Mouse (Mus musculus) c-Kit-positive CD71-positive TER-119-negative erythroid progenitor cells, embryonic 14.5 days (primary cell): ENCODE measurements around the gene Fmo1.

ENCODE experiments used
- DNase-seq: peaks from one replicate; pipeline ENCODE4 v3.0.0-alpha.2; 2013; ENCODE audit warnings: low read depth

The Fmo1 gene

DNA sequence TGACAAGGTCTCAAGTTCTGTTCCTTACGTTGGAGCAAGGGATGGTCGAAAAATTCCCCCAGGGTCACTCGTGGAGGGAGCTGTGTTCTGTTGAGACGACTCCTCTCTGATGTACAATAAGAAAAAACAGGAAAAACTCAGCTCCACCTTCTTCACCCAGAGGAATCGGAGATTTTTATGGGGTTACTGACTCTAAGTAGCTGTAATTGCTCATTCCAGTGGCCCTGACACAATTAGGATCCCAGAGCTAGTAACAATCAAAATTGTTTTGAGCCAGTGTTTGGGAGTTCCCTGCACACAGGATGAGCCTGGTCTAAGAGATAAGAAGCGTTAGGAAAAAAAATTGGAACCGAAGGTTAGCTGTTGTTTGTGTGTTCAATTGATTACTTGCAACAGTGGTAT is at the start of gene Fmo1:
Fmo1 (minus strand) TSS at position 331 of the 402 bp plus-strand sequence.
- DNase-seq: no peak

DNA sequence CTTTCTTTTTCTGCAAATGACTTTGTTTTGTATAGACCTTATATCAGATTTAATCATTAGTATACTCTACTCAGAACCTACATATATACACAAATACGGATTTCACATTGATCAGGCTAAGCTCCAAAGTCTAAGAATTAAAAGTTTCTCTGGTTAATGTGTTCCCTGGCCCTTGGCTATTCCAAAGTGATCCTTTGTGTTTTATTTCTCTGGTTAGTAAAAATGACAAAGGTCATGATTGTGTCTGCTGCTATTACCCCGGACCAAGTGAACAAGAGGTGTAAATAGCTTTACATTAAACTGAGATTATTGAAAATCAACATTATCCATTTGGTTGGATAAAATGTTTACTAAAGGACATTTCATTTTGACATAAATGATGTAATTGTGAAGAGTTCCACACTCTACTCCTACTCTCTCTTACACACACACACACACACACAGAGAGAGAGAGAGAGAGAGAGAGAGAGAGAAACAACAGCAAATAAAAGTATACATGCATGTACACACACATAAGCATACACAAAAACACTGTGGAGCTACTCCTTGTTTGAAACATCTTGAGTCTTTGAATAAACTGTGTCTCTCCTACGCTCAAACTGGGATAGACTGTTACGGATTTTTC is 48.6 kb upstream of the Fmo1 start:
- DNase-seq: no peak

DNA sequence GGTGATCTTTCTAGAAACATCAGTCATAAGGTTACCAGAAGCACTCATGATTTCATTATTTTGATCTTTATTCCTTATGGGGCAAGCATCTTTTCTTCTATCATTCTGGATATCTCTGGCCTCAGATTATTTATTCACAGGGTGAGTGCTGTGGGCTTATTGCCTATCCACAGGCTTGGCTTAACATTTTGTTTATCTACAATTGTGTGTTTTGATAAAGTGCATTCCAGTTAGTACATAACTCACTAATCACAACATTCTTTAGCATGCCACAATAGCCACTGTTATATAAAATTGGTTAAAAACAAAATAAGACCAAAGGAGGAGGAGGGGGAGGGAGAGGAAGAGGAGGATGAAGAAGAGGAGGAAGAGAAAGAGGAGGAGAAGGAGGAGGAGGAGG is 45.7 kb upstream of the Fmo1 start:
- no peak for DNase-seq

DNA sequence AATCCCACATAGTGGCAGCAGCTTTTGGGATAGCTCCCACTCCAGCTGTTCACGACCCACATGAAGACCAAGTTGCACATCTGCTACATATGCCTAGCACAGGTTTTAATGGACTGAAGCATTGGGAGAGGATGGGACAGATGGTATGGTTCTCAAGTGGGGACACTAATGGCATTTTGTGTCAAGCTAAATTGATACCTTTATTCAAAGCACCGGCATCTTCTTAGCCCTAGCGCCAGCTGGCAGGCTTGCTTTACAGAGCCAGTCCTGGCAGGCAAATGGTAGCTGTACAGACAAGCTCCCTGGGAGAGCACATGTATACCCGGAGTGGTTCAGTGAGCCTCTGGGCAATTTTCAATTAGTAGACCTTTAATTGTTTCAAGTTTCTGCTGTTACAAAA is 35.5 kb upstream of the Fmo1 start:
- no peak for DNase-seq

DNA sequence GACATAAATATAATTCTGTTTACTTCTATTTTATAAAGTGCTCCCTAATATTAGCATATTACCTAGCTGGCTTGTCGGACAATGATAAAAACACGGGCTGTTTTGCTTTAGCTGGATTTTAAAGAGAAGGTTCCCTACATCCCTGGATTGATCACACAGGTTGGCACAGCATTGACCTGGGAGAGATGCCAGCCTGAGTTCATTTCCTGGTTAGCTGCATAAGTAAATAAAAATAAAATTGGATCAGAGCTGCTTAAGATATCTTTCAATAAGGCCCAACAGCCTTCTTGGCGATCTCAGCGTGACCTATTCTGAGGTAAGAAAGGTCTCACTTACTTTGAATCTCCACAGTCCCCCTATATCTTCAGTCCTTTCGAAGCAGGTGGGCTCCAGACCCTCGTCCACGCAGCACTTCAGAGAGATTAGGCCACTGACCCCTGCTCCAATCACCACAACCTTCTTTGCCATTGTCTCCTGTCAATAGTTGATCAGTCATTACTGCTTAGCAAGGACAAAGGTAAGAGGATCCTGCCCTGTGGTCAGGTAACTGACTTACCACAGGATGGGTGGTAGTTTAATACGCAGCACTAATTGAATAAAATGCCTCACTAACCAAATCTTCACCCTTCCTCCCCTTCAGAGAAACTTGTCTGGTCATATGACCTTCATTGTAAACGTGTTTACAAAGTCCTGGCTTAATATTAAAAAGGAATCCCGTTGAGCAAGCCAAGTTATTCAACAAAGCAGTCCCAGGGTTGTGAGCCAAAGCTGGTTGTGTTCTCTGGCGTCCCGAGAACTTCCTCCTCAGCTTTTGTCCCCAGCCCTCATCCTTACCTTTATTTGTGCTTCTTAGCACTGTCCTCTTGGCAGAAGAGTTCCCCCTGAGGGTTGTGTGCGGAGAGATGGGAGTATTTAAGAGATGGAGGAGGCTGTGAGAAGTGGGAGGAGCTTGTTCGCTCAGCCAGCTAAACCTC is 31.7 kb upstream of the Fmo1 start, which contains the start of gene Fmo2:
Fmo2 (minus strand) TSS at position 889 of the 974 bp plus-strand sequence.
- no peak for DNase-seq

DNA sequence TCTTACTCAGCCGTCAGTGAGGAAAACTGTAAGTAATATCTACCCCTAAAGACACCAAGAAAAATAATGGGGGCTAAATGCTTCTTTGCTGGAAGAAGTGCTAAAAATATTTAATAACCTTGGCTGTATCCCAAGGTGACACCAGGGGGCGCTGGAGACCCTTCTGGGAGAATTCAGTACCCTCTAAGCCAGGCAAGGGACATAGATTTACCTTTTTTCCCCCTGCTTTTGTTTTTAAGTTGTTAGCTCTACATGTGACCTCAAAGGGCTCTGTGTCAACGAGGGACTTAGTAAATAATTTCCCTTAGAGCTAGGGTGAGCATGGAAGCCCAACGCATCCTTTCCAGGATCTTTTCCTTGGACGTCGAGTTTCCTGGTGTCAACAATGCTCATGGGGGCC is 29.5 kb upstream of the Fmo1 start:
- peak; percentile 34 for DNase-seq

DNA sequence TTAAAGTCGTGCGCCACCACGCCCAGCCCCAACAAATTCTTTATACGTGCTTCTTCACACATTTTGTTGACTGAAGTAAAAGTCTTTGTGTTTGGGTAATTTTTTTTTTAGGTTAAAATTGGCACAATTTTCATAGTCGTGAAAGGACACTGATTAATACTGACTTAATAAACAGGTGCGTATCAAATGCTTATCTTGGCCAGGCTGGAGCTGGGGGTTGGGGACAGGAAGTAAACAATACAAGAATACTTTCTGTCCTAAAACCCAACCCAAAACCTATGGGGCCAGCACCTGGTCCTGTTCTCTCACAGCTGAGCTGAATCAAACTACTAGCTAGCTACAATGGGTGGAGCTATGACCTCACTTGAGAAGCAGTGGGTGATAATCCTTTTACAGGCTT is 26.6 kb upstream of the Fmo1 start:
- DNase-seq: no peak

DNA sequence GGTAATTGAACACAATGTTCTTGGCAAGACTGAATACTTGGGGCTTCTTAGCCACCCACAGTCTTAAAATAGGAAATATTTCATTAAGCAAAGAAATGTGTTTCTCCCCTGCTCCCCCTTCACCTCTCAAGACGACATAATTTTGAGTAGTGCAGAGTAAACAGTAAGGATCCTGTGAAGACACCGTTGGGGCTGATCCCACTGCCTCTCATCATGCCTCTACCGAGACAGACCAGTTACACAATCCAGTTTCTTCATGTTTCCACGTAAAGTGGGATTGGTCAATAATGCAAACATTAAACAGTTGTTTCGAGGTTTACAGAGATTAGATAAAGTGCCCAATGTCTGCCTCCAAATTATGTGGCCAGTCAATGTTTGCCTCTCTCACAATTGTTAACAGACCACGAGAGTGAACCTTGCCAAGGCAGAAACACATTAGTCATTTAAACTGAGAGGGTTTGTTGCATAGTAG is 25.6 kb upstream of the Fmo1 start:
- no peak for DNase-seq

DNA sequence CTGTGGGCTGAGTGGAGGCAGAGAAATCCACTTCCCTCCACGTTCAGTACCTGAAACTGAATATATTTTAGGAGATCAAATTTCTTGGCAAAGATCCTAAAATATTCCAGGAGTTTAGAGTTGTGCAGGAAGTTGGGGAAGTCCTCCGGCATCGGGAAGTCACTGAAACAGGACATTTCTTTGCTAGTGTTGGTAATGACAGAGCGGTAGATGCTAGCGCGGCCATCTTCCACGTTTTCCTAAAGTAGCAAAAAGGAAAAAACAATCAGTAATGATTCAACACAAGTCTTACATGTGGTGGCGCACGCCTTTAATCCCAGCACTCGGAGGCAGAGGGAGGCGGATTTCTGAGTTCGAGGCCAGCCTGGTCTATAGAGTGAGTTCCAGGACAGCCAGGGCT is 22.2 kb upstream of the Fmo1 start:
- no peak for DNase-seq

DNA sequence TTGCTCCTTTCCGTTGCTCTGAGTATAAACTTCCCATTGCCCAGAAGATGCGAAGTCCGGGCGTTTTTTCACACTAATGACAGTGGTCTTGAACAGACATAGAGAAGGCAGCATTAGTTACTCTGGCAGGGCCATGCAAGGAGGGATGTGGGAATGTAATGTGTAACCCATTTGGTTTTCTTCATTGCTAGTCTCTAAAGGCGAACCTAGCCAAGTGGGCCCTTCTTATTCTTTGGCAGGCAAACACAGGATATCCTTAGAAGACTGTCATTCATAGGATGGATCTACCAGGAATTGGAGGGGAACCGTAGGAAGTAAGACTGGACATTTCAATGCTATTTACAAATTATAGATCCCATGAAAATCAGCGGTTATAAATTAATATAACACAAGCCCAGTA is 21.2 kb upstream of the Fmo1 start:
- DNase-seq: no peak

DNA sequence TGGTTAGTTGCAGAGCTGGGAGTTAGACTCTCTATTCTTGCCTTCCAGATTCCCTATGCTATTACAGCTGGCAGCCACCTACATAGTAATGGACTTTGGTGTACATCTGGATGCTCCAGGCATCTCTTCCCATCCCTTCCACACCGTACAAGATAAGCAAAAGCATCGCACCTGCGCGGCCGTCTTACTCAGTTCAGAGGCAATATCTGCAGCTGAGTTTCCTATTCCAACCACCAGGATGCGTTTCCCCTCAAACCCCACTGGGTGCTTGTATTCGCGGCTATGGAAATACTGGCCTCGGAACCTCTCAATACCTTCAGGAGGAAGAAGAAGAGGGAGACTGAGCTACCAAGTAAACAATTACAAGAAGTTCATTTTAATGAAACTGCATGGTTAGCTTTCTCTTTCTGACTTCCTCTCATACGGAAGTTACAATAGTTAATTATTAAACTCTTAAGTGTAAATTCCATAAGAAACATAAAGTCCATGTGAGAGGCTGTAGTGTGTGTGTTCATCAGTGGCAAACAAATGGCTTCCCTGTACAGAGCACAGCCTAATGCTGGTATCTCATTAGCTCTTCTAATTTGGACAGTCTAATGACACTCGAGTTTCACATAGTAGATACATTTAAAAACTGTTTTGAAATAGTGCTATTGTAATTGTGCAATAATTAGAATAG is 19.9 kb upstream of the Fmo1 start:
- no peak for DNase-seq

DNA sequence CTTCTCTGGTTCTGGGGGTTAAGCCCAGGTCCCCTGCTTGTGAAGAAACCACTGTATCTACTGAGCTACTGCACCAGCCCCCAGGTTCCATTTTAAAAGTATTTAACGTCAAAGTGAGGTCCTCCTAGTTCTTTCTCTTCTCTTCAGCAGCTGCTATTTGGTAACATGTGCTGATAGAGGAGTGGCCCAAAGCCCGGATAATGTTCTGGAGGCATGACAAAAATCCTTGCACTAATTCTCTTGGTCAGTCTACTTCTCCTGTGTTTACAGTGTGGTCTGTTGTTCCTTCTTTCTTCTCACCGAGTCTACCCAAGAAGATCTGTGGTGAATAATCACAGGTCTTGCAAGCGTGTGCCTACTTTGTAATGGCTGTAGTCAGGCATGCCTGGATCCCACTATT is 16.3 kb upstream of the Fmo1 start:
- no peak for DNase-seq

DNA sequence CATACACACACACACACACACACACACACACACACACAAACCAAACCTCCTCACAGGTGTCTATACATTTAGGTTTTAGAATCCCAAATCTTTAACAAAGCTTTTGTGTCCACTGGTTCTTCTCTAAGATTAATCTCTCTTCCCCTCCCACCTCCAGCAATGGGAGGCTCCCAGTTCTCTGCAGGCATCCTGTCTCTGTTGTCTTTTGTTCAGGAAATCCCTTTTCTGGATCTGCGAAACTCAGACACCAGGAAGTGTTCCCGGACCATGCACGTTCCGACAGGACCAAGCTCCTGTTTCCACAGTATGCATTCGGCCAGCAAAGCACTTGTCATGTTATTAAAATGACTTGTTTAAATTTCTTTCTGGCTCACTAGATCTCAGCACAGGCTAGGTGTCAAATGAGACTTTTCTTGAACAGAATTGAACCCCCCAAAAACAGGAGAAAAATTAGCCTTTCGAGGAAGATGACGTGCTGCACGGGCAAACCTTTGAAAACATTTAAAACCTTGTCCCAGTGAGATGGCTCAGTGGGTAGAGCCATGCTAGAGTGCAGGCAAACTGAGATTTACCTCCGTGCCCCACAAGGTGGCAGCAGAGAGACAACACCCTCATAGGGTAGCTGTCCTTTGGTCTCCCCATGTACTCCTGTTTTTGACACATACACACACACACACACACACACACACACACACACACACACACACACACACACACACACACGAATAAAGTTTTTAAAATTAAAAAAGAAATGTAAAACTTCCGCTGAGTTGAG is 13.4 kb upstream of the Fmo1 start:
- no peak for DNase-seq

DNA sequence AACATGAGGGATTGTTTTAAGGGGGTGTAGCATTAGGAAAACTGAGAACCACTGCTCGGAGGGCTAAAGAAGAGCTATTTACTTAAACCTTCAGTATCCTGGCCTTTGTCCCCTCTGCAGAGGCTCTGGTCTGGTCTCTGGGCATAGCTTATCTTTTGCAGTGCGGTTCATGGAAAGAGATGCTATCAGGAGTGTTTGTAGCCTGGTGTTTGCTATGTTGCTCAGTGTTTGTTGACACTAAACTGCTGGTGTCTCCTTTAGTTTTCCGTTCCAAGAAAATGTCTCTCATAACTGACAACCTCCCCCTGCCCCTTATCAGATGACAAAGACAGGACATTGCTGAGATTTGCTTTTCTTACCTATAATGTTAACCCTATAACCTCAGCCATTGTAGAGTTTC is 8.7 kb upstream of the Fmo1 start:
- DNase-seq: no peak

DNA sequence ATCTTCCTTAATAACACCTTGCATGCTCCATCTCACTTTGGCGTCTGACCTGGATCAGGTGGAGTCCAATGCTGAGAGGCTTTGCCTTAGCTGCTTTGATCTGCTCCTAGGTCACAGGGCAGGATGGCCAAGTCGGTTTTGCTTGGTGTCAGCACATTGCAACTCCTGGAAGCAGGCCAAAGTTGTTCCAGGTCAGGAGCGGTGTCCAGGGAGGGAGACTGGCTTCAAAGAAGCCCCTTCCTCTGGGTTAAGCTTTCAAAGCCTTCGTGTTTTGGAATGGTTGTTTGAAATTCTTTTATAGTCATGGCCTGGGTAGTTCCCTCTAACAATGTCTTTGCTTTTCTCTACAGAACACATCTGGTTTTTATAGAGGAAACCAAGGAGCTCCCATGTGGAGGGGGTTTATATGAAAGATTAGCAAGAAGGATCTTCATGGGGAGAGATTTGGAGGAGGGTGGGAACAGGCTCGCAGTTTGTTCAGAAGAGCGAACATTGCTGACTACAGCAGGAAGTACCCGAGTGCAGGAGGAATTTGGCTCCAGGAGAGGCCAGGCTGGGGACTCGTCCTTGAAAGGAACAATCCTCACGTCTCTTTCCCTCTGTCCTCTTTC is 5.4 kb upstream of the Fmo1 start:
- no peak for DNase-seq

DNA sequence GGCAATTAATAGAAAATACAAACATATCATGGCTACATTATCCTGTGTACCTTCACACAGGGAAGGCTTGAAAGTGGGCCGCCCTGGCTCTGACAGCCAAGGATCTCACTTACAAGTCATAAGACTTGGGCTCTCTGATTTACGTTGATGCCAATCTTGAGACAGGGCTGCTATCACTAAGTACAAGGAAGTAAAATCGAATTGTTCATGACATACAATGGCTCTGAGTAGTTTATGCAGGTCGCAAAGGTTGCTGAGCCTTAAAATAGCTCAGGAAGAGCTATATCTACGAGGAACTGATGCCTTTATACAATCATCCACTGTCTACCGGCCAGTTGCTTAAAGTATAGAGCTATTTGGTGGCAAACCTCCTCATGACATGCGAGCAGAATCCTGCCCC is 4.6 kb upstream of the Fmo1 start:
- DNase-seq: no peak

DNA sequence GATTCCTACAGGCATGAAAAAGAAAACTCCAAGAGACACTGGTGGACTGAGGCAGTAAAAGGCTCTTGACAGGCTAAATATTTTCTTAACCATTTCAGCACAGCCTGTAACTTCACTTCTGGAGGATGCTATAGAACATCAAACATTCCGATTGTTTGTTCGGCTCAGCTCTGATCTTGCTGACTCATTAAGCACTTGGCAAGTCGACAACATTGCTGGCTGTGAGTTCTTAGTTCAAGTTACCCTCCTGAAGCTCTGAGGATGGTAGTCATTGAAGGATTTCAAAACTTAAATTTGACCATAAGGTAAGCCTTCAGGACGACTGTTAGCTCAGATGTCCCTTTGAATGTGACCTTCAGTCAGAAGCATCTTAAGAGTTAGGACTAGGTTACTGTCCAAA is 986 bp upstream of the Fmo1 start:
- no peak for DNase-seq

DNA sequence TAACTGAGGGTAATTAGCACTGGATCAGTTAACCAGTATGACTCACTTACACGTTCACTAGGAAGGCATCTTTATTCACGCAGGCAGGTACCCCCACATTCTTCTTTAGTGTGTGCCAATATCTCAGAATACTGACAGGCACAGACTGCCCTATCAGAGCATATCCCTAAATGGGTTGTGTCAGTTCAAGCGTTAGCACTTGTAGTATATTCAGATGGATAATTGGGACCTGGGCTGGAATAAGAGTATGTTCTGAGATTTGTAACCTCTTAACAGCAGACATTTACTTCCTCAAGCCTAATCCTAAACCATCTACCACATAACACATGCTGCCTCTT is 948 bp downstream of the Fmo1 start:
- DNase-seq: no peak

DNA sequence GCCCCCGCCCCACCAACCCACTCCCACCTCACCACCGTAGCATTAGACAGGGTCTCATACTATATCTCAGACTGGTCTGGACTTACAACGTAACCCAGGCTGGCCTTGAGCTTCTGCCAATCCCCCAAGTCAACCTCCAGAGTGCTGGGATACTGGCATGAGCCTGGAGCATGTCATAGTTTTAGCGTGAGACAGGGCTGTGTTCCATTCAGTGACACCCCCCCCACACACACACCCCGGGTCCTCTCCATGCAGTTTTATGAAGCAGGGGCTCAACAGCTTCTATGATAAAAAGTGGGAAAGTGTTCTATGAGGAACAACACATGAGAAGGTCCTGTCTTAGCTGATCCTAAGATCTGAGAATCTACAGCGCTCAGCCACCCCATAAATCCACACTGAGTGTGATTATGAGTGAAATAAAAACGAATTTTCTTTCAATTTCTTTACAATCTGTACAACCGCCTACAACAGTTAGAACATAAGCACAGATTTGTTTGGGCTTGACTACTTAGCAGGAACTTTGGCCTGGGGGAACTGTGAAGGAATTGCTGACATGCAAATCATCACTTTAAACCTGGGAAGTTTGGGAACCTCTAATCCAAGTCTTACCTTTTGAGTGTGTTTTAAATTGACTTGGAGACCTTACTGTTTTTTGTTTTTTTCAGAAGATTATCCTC is 1.5 kb downstream of the Fmo1 start:
- DNase-seq: no peak

DNA sequence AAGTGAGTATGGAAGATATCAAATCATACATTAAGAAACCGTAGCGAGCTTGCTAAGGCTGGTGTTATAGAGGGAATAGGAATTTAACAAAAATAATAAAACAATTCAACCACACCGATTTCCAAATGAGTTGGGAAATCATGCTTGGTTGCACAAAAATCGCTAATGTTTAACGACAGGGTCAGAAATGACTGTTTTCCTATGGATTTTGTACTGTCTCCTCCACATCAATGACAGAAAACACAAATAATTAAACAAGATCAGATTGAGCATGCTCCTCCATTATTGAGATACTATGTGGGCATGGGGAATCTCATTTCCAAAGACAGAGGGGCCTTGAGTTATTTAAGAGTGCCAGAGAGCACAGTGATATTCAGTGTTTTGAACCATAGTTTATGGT is 2.1 kb downstream of the Fmo1 start:
- no peak for DNase-seq

DNA sequence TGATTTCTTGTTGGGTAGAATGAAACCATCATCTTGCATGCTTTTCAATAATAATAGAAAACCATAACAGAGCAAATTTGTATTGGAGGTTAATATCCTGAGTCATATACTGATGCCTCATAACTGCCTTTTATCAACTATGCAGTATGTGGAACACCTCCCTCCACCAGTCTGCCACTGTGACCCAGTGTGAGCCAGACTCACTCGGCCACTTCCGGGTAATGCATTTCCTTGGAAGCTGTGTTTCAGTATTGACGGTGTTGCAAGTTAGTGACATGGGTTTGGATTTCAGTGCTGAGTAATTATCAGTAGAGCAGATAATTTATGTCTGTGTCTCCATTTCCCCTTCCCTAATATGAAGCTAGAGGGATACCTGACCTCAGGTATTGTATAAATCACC is 2.8 kb downstream of the Fmo1 start:
- no peak for DNase-seq
